Mouse (Mus musculus) mouse trophoblast stem cell (cell line): Measurements from ENCODE around the gene Asic5.

Experiments
- in situ Hi-C, 2 experiments: fragments of 300-500 bp; cut with MseI, MboI; formaldehyde crosslinking; loops; 2 replicates in 1 of 2; 3 replicates in 1 of 2; pipeline ENCODE4 v1.15.1; 2025

Gene Asic5

GRCm38 (mm10) chr3:82014148-82014703 is 32.1 kb downstream of the Asic5 start:
- in situ Hi-C loops = no loop called here

GRCm38 (mm10) chr3:82022421-82022920 is 40.4 kb downstream of the Asic5 start:
- in situ Hi-C loops = no loop called here

- in situ Hi-C loops = no loop called here
These were observed 41.0 kb downstream of the Asic5 start for GRCm38 (mm10) chr3:82023065-82023464.

GRCm38 (mm10) chr3:82027286-82027685 is 45.2 kb downstream of the Asic5 start:
- in situ Hi-C loops = no loop called here

- in situ Hi-C loops = no loop called here
These were observed 47.1 kb downstream of the Asic5 start for GRCm38 (mm10) chr3:82029229-82029628.

DNA sequence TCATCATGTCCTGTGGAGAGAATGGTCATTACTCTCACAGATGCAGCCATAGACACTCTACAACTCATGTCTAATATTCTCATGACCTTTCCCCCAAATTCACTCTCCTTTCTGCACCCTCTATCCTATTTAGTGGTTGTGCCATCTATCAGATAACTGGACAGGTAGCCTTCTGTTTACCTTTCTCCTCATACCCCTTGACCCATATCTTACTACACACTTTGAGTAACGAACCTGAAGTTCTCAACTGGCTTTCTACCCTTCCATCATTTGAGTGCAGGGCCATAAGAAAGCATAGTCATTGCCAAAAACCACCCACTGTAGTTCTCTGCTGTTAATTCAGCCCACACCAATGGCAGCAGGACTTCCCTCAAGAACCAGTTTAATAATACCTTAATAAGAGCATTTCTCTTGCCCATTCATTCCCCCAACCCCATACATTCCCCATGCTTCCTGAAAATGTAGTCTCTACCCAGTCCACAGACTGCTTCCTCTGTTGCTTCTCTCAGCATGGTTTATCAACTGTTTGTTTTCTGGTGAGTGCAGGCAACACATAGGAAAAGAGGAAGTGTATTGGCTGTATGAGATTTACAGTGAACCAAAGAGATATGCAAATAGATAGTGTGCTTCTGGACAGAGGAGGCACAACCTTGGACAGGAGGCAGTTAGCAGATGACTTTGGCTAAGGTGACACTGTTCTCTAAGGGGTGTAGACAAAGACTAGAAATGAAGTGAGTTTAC is 48.1 kb downstream of the Asic5 start:
- in situ Hi-C loops = no loop called here

DNA sequence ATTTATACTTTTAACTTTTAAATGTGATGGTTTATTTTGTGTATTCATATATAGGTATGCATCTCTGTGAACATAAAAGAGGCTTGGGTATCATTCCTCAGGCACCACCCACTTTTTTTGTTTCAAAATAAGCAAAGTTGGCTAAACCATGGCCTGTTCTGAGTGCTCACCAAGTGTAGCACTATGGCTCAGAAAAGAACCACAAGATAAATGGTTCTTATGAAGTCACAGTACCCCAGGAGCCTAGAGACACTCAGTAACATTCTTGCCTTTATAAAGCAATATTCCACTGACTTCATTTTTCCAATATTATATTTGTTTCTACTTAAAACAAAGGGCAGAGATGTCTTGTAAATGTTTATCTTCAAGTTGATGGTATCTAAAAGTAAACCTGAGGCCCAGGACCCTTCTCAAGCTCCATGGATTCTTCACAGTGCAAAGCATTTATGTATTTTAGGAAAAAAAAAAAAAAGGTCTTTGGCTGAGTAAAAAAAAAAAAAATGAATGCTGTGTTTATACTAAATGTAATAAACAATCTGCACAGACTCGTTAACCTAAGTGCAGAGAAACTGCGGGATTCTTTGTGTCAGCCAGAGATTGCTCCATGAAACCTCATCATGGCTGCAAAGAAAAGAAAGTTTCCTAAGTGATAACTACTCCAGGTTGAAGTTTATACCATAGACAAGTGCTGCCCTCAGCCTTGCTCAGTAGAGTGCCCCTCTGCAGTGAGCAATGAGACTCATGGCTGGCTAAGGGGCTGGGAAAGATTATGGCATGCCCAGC is 54.4 kb downstream of the Asic5 start:
- in situ Hi-C loops = no loop called here

DNA sequence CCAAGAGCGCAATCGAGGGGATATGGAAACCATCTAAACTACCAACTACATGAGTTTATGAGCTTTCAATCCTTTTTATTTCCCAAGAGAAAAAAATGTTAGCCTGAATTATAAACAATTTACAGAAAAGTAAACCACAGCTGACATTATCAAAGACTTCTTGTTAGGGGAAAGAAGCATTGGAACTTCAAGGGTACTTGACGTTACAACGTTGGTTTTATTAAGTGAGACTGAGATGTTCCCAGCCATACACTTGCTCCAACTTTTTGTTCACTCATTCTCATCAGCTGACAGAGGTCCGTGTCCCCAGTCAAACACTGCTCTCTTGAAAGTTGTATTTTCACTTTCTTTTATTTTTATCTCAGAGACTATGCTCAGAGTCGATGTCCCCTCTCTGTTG is 61.6 kb downstream of the Asic5 start:
- in situ Hi-C loops = no loop called here

GRCm38 (mm10) chr3:82044902-82045301 is 62.8 kb downstream of the Asic5 start:
- in situ Hi-C loops = loop anchor here (5.0 kb wide), 1 partner anchor 287 kb away; no protein-coding TSS in a partner anchor

GRCm38 (mm10) chr3:82046087-82046486 is 64.0 kb downstream of the Asic5 start:
- in situ Hi-C loops = loop anchor here (5.0 kb wide), 1 partner anchor 286 kb away; no protein-coding TSS in a partner anchor

DNA sequence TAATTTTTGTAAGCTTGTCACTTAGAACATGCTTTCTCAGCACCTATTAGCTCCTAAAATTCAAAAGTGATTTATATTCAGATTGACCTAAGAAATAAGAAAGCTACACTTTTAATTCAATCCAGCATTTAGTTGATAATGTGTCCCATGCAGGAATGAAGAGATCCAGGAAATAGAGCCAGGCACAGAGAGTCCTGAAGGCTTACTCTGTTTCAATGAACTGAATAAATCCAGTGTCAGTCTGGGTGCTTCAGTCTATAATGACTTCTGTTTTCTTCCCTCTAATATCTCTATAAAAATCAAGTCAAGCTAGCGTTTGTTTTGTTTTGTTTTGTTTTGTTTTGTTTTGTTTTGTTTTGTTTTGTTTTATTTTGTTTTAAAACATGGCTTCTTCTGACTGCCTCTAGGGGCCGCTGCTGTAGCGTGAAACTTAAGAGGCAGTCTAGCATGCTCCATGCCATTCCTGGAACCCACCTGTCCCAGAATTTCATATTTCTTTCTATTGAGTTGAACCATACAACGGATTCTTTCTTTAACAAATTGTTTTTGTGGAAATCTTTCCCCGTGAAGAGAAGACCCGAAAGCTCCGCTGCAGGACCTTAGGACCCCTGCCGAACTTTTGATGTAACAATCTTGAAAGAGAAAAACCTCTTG is 65.1 kb downstream of the Asic5 start:
- in situ Hi-C loops = loop anchor here (5.0 kb wide), 1 partner anchor 285 kb away; no protein-coding TSS in a partner anchor

DNA sequence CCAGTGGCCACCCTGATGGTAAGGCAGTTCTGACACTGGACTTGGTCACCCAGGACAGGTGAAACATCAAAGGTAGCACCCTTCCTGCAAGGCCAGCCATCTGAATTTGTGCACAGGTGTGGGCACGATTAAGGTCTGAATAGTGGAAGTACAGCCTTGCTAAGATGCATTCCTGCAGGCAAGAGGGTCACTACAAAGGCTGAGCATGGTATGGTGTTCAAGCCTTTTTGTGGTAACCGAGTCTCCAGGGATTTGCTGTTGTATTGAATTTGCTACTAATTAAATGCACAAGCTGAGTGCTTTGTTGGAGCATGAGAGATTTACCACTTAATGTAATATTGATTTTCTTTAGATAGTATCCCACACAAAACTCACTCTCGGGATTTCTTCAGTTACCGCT is 66.0 kb downstream of the Asic5 start:
- in situ Hi-C loops = loop anchor here (5.0 kb wide), 1 partner anchor 284 kb away; no protein-coding TSS in a partner anchor

DNA sequence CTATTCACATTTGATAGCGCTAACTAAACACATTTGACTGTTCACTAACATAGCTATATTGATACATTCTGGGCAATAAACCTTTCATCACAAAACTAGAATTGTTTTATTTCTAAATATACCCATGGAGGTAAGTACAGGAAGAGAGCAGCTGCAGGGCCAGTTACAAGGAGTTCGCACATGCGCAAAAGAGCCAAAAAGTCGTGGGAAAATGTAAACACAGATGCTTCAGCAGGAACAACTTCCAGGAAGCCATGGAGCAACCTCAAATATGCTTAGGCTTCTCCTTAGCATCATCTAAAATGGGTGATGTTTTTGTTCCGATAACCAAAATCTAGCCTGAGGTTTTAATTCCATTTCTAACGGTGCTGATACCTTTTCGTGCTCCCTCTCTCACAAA is 66.6 kb downstream of the Asic5 start:
- in situ Hi-C loops = loop anchor here (5.0 kb wide), 1 partner anchor 284 kb away; no protein-coding TSS in a partner anchor

DNA sequence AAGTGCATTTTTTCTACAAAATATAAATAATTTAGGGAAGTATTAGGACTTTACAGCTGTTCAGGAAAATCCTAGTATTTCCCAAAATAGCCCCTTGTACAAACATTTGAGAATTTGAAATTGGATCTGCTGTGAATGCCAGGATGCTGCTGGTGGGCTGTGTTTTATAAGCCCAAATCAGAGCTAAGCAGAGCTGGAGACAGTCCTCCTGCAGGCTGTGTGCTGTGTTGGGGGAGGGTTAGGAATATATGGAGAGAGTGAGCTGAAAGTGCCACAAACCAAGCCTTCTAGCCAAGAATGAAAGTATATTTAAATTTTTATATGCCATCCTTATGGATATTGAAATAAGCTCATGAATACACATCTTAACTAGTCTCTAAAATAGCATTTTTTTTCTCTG is 69.4 kb downstream of the Asic5 start:
- in situ Hi-C loops = no loop called here

DNA sequence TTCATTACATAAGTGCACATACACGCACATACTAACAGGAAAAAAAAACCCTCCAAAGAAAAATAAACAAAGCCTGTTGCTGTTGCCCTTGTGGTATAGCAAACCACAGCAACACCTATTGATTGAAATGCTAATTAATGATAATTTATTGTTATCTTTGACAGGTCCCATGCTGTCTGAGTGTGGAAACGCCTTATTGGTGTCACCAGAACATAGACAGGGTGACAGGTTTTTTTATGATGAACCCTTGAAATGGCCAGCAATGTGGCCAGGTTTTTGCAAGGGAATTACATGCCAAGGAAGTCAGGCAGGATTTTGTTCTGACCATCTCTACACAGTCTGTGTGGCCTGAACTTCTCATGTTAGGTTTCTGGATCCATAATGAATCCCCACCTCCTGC is 69.9 kb downstream of the Asic5 start:
- in situ Hi-C loops = no loop called here

DNA sequence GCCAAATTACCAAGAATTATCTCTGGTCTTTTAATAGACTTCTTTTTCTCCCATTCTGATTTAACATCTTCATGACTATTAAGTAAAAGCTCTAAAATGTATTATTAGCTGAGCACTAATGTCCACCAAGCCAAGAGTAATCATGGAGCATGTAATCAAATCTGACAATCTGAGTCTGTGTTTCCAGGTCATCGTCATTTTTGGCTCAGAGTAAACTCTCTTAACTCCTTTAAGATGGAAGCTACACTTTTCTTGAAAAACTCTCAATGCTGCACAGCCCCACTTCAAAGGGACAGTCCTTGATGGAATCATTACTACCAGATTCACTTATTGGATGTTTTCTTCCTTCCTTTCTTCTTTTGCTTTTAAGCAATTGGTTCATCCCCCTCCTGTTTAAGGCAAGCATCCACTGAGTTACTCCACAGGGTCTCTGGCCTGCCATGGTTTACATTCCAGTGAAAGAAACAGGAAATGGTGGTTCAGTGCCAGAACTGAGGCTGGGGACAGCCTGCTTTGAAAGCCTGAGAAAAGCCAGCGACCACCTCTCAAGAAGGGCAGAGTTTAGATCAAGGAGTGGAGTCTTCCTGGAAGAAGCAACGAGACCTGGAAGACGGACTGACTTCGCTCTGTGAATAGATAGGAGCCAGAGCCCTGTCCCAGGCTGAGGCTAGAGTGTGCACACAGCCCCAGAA is 72.3 kb downstream of the Asic5 start:
- in situ Hi-C loops = no loop called here

DNA sequence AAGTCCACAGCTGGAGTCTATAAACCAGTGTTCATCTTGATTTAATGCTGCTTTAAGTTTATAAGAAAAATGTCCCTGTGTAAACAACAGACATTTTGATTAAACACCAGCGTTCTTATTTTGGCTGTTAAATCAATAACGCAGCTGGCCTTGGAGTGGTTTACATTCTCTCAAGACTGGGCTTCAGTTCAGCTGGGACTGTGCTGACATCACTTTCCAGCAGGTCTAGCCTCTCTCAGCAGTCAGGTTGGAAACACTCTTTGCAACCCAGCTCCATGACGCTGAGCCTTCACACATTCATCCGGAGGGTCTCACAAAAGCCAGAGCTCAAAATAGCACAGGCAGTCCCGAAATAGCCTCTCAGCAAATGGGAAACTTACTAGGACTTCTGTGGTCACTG is 75.1 kb downstream of the Asic5 start:
- in situ Hi-C loops = no loop called here

DNA sequence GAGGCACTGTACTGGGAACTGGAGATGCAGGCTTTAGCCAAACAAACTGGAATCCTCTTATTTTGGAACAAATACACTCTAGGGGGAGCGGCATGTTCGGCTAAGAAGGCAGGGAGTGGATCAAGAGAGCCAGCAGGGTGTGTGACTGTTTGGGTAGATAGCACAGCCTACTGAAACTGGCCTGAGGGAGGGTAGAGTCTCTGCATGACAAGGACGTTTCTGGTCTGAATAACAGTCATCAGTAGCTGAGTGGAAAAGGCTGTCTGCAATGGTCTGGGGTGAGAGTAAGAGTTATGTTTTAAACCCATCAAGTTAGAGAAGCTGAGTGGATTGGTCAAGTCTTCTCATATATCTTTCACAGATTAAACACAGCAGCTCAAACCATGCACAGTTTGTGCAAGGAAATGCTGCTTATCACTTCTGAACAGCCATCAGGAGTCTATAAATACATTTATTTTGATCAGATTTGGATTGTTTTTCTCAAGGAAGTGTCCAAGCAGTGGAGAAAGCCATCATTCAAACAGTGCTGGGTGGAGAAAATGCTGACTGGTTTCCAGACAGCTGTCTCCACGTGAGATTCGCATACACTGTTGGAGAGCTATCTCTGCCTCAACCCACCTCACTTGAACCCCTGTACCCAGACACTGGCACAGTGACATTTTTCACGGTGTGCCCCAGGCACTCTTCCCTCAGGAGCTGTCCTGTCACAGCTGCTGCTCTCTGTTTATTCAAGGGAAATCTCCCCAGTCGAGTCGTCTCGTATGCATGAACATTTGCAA is 79.5 kb downstream of the Asic5 start:
- in situ Hi-C loops = no loop called here

- in situ Hi-C loops = no loop called here
These were observed 85.7 kb downstream of the Asic5 start for GRCm38 (mm10) chr3:82067830-82068229.
